Mouse (Mus musculus) left cerebral cortex, postnatal 4 days (tissue): ENCODE measurements around the gene Mrpl17. TPM values are rescaled to one million over a fixed set of nuclear protein-coding genes. Genes with fewer than 3 reads are reported as not detected.

ENCODE experiments used
- total RNA-seq, 2 experiments: library from RNA; stranded (reverse); gene quantifications; 2 replicates each; pipeline ENCODE4 v1.2.3; 2021

The Mrpl17 gene
- total RNA-seq, 2 experiments from 2014 or later = 76.5 to 87.4 TPM

Other genes starting within 250 kb of the Mrpl17 start
- 100 to 1,000 TPM; 327 to 331 TPM for gene Apbb1, start 229.4 kb downstream of the Mrpl17 start, total RNA-seq
- gene Hpx, start 211.0 kb downstream of the Mrpl17 start, total RNA-seq = under 1 TPM in 1 of 2 experiments, not detected in 1; 0.26 TPM
- 100 to 1,000 TPM; 167 to 168 TPM for gene Trim3, start 177.5 kb downstream of the Mrpl17 start, total RNA-seq
- 10 to 100 TPM; 63.7 to 70.1 TPM for gene Timm10b, start 171.0 kb downstream of the Mrpl17 start, total RNA-seq
- 10 to 100 TPM; 77.0 to 77.8 TPM for gene Arfip2, start 170.7 kb downstream of the Mrpl17 start, total RNA-seq
- gene Gm45799, start 170.5 kb downstream of the Mrpl17 start, total RNA-seq = 1 to 10 TPM; 8.9 to 9.1 TPM
- 1 to 10 TPM; 4.1 to 4.8 TPM for gene Dnhd1, start 160.3 kb downstream of the Mrpl17 start, total RNA-seq
- 100 to 1,000 TPM; 113 to 114 TPM for gene Ilk, start 74.5 kb downstream of the Mrpl17 start, total RNA-seq
- 10 to 100 TPM; 11.3 to 13.9 TPM for gene Rrp8, start 73.7 kb downstream of the Mrpl17 start, total RNA-seq
- 100 to 1,000 TPM; 109 to 110 TPM for gene Taf10, start 66.7 kb downstream of the Mrpl17 start, total RNA-seq
- 10 to 100 TPM; 16.0 to 24.7 TPM for gene Tpp1, start 58.9 kb downstream of the Mrpl17 start, total RNA-seq
- 10 to 100 TPM; 84.6 to 90.6 TPM for gene Dchs1, start 23.4 kb downstream of the Mrpl17 start, total RNA-seq
- gene Gm4070, start 142.9 kb upstream of the Mrpl17 start, total RNA-seq = under 1 TPM in 1 of 2 experiments, not detected in 1; 0.10 TPM